Mouse (Mus musculus) lung, postnatal 0 days (tissue): Measurements from ENCODE around the gene 9430097D07Rik. TPM values are rescaled to one million over a fixed set of nuclear protein-coding genes. Genes with fewer than 3 reads are reported as not detected.
A peak's percentile ranks its signal among the peaks of the same experiment; 100 is the strongest.

Source experiments
- ATAC-seq: fragments of 200-750 bp; cut with Nextera tagmentation; 2 replicates; pipeline ENCODE4 v1.8.0; 2017; ENCODE audit warnings: moderate library complexity
- DNase-seq: peaks from one replicate; pipeline ENCODE4 v3.0.0-alpha.2; 2016; ENCODE audit warnings: low spot score
- H3K27ac ChIP-seq: fragments of 300-500 bp; sonication (generic); 2 replicates; pipeline ENCODE4 v1.5.1; 2014; ENCODE audit warnings: antibody characterized with exemption, mild to moderate bottlenecking, low read length, mixed read lengths
- H3K27me3 ChIP-seq: fragments of 300-500 bp; sonication (generic); replicated peaks from 2 replicates; pipeline ENCODE4 v1.6.1; 2014; ENCODE audit warnings: low read length, mixed read lengths; ENCODE audit not compliant: insufficient read depth
- H3K36me3 ChIP-seq: fragments of 300-500 bp; sonication (generic); 2 replicates; pipeline ENCODE4 v1.6.1; 2014; ENCODE audit warnings: low read length, mixed read lengths; ENCODE audit not compliant: insufficient read depth
- H3K4me1 ChIP-seq: fragments of 300-500 bp; sonication (generic); 2 replicates; pipeline ENCODE4 v1.6.1; 2014; ENCODE audit warnings: antibody characterized with exemption, low read depth, low read length, mixed read lengths; ENCODE audit not compliant: insufficient read depth
- H3K4me2 ChIP-seq: fragments of 300-500 bp; sonication (generic); replicated peaks from 2 replicates; pipeline ENCODE4 v1.6.1; 2014; ENCODE audit warnings: low read depth, mild to moderate bottlenecking, low read length, moderate library complexity, mixed read lengths
- H3K4me3 ChIP-seq: fragments of 300-500 bp; sonication (generic); 2 replicates; pipeline ENCODE4 v1.5.1; 2014; ENCODE audit warnings: low read depth, low read length
- H3K9ac ChIP-seq: fragments of 300-500 bp; sonication (generic); replicated peaks from 2 replicates; pipeline ENCODE4 v1.6.1; 2014; ENCODE audit warnings: low read depth, mild to moderate bottlenecking
- H3K9me3 ChIP-seq: fragments of 300-500 bp; sonication (generic); 2 replicates; pipeline ENCODE4 v1.6.1; 2016; ENCODE audit warnings: low read length, mixed read lengths
- CTCF ChIP-seq: IDR thresholded peaks from 2 replicates; pipeline ENCODE4 v1.5.1; 2016; ENCODE audit warnings: antibody characterized with exemption, mild to moderate bottlenecking
- EP300 ChIP-seq: IDR thresholded peaks from 2 replicates; pipeline ENCODE4 v1.6.1; 2016; ENCODE audit warnings: antibody characterized with exemption, mild to moderate bottlenecking, control low read depth
- WGBS: fragments of 180-500 bp; shearing (Covaris S2); extraction: QIAGEN DNeasy Blood & Tissue Kit; methylation state at CpG from one replicate; pipeline ENCODE4 v1.1.7; 2014; 5-methylcytosine and 5-hydroxymethylcytosine counted together
- polyA plus RNA-seq: library from polyadenylated mRNA; unstranded; fragments of >200 nt; fragmentation: Nextera tagmentation; extraction: Ambion mirVana; gene quantifications from 2 replicates; pipeline ENCODE4 v1.2.1, GENCODE M21; 2015

The 9430097D07Rik gene
- polyA plus RNA-seq, 1 experiment from 2014 or later = not detected

DNA sequence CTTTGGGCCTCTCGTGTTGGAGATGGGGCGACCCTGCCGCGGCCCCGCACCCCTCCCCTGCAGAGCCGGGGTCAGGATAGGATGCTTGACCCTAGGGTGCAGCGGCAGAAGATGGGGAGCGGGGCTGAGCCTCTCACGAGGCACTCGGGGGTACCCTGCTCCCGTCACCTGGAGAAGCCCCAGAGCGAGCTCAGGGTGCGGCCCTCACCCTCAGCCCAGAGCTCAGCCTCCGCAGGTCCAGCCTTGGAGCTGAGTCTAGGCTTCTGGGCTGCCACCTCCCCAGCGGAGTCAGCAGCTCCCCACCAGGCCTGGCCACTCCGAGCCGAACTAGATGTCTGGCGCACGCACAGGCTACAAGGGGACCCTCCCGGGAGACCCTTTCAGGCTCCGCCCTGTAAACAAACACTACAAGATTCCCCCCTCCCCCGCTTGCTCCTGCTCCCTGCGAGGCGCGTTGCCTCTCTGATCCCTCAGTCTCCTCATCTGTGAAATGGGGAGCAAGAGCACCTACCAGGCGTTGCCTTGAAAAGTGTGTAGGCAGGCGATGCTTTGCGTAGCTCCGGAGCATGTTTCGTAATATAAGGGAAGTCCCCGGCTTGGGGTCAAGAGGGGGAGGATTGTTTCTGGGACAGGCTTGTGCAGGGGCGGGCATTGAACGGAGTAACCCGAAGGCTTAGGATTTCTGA, 31.9 kb upstream of the 9430097D07Rik start:
- ATAC-seq = peak; percentile 20
- peak overlapping the region; percentile 64 for H3K4me3 ChIP-seq
- H3K4me2 ChIP-seq = peak overlapping the region; percentile 94
- H3K9me3 ChIP-seq = no peaks in the 10 kb centered on the region
- H3K27me3 ChIP-seq = no peaks in the 10 kb centered on the region
- TF ChIP-seq EP300 (no peak), CTCF (no peak)
- peak overlapping the region; percentile 27 for H3K9ac ChIP-seq
- WGBS = 6% methylated on average over 25 of the region's 34 CpGs
- peak overlapping the region; percentile 20; the same call in 1 of the 2 replicates for H3K27ac ChIP-seq
- no peaks in the 10 kb centered on the region for H3K36me3 ChIP-seq
- peak; percentile 71 for DNase-seq
- peaks cover 11% of the 10 kb centered on the region; the same call in 1 of the 2 replicates for H3K4me1 ChIP-seq

- Histone ChIP-seq H3K27me3 (no peaks in the 10 kb centered on the region), H3K4me2 (peak overlapping the region; percentile 94), H3K4me3 (peak overlapping the region; percentile 64), H3K9me3 (no peaks in the 10 kb centered on the region), H3K36me3 (no peaks in the 10 kb centered on the region), H3K27ac (peak overlapping the region; percentile 20; the same call in 1 of the 2 replicates), H3K9ac (peak overlapping the region; percentile 27), H3K4me1 (peaks cover 17% of the 10 kb centered on the region; the same call in 1 of the 2 replicates)
- TF ChIP-seq CTCF (peak; percentile 80), EP300 (no peak)
- ATAC-seq = peak; percentile 75
- WGBS = 11% methylated on average over 54 of the region's 55 CpGs
- DNase-seq = peak; percentile 90
These were observed 31.0 kb upstream of the 9430097D07Rik start for GRCm38 (mm10) chr2:32606161-32607142.

DNA sequence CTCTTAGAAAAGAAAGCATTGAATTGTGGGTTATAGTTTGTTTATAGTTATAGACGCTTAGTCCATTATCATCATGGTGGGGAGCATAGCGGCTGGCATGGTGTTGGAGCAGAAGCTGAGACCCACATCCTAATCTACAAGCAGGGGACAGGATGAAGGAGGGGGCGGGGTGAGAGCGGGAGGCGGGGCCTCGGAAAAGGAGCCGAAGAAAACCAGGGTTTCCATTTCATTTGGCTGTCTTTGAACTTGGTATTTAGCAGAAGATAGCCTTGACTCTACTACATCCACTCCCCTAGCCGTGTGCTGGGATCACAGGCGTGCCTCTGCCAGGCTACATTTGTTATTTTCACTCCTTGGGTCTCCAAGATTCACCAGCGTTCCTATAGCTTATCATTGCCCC, 29.1 kb upstream of the 9430097D07Rik start:
- no peak for DNase-seq
- ATAC-seq = no peak
- 38% methylated on average over 10 of the region's 10 CpGs for WGBS
- no peak for TF ChIP-seq CTCF
- no peak for TF ChIP-seq EP300
- Histone ChIP-seq H3K4me2 (no peak overlapping the region), H3K9ac (no peak overlapping the region), H3K27me3 (no peaks in the 10 kb centered on the region), H3K4me3 (no peak overlapping the region), H3K36me3 (no peaks in the 10 kb centered on the region), H3K4me1 (0 out of 2 replicates have a peak, but pooled peaks cover 14% of the 10 kb centered on the region), H3K9me3 (no peaks in the 10 kb centered on the region), H3K27ac (no peak overlapping the region)

DNA sequence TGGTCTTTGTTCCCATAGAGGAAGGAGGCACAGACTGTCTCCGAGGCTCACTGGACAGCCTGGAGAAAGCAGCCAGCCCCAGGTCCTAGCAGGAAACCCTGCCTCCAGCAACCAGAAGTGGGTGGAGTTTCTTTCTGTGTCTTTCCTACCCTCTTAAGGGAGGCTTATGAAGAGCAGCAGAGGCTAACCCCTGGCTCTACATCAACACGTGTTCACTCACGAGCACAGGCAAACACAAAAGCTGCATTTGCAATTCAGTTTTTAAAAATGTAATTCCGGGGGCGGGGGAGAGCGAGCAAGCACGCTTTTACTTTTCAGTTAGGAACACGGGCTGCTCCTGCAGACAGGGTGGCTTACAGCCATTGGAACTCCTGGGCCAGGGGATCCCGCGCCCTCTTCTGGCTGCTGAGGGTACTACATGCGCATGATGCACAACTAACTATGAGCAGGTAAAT, 27.1 kb upstream of the 9430097D07Rik start:
- H3K9me3 ChIP-seq = no peaks in the 10 kb centered on the region
- H3K9ac ChIP-seq = no peak overlapping the region
- under 1% methylated on average over 11 of the region's 11 CpGs for WGBS
- H3K27me3 ChIP-seq = no peaks in the 10 kb centered on the region
- TF ChIP-seq CTCF = peak; percentile 94
- TF ChIP-seq EP300 = no peak
- H3K4me1 ChIP-seq = 0 out of 2 replicates have a peak, but pooled peaks cover 10% of the 10 kb centered on the region
- H3K36me3 ChIP-seq = 0 out of 2 replicates have a peak, but pooled peaks cover 3% of the 10 kb centered on the region
- peak; percentile 70 for ATAC-seq
- DNase-seq = peak; percentile 85
- H3K27ac ChIP-seq = peak overlapping the region; percentile 43
- H3K4me3 ChIP-seq = peak overlapping the region; percentile 25; the same call in 1 of the 2 replicates
- peak overlapping the region; percentile 52 for H3K4me2 ChIP-seq

GRCm38 (mm10) chr2:32601417-32602065, 26.1 kb upstream of the 9430097D07Rik start:
- H3K9ac ChIP-seq = no peak overlapping the region
- 0 out of 2 replicates have a peak, but pooled peaks cover 10% of the 10 kb centered on the region for H3K4me1 ChIP-seq
- H3K9me3 ChIP-seq = no peaks in the 10 kb centered on the region
- ATAC-seq (peak; percentile 47), DNase-seq (peak; percentile 69)
- H3K27ac ChIP-seq = no peak overlapping the region
- no peak overlapping the region for H3K4me3 ChIP-seq
- TF ChIP-seq EP300 (no peak), CTCF (peak; percentile 61)
- WGBS = 44% methylated on average over 8 of the region's 8 CpGs
- no peak overlapping the region for H3K4me2 ChIP-seq
- H3K36me3 ChIP-seq = 0 out of 2 replicates have a peak, but pooled peaks cover 10% of the 10 kb centered on the region
- H3K27me3 ChIP-seq = no peaks in the 10 kb centered on the region
